Mouse (Mus musculus) A20 (cell line): ENCODE data around the gene Kcnj6.

Source experiments
- DNase-seq: peaks from one replicate; pipeline ENCODE4 v3.0.0-alpha.2; 2011; ENCODE audit warnings: low read depth, low spot score

The Kcnj6 gene

GRCm38 (mm10) chr16:94932702-94933101, 64.8 kb downstream of the Kcnj6 start:
- DNase-seq = no peak

GRCm38 (mm10) chr16:94931343-94932301, 65.9 kb downstream of the Kcnj6 start:
- DNase-seq = no peak

GRCm38 (mm10) chr16:94925364-94925763, 72.1 kb downstream of the Kcnj6 start:
- no peak for DNase-seq

- no peak for DNase-seq
Observed at GRCm38 (mm10) chr16:94919177-94919576, 78.3 kb downstream of the Kcnj6 start.

- no peak for DNase-seq
Observed at GRCm38 (mm10) chr16:94906026-94906425, 91.5 kb downstream of the Kcnj6 start.

- no peak for DNase-seq
Observed at GRCm38 (mm10) chr16:94898832-94899231, 98.7 kb downstream of the Kcnj6 start.

- peak; percentile 55 for DNase-seq
Observed at GRCm38 (mm10) chr16:94892162-94892650, 105.3 kb downstream of the Kcnj6 start.

- DNase-seq = no peak
Observed at GRCm38 (mm10) chr16:94890581-94890980, 106.9 kb downstream of the Kcnj6 start.

- DNase-seq = no peak
Observed at GRCm38 (mm10) chr16:94890056-94890455, 107.4 kb downstream of the Kcnj6 start.

GRCm38 (mm10) chr16:94888554-94888953, 108.9 kb downstream of the Kcnj6 start:
- DNase-seq = no peak

GRCm38 (mm10) chr16:94886398-94886797, 111.1 kb downstream of the Kcnj6 start:
- DNase-seq = no peak

GRCm38 (mm10) chr16:94885062-94885461, 112.4 kb downstream of the Kcnj6 start:
- no peak for DNase-seq

- DNase-seq = no peak
Observed at GRCm38 (mm10) chr16:94883909-94884308, 113.6 kb downstream of the Kcnj6 start.

- no peak for DNase-seq
Observed at GRCm38 (mm10) chr16:94883196-94883595, 114.3 kb downstream of the Kcnj6 start.

GRCm38 (mm10) chr16:94882111-94882510, 115.4 kb downstream of the Kcnj6 start:
- no peak for DNase-seq

- DNase-seq = no peak
Observed at GRCm38 (mm10) chr16:94872614-94873272, 124.8 kb downstream of the Kcnj6 start.

GRCm38 (mm10) chr16:94868354-94868753, 129.1 kb downstream of the Kcnj6 start:
- no peak for DNase-seq

GRCm38 (mm10) chr16:94866300-94866956, 131.1 kb downstream of the Kcnj6 start:
- no peak for DNase-seq

- DNase-seq = peak; percentile 16
Observed at GRCm38 (mm10) chr16:94865796-94866195, 131.7 kb downstream of the Kcnj6 start.

GRCm38 (mm10) chr16:94865101-94865500, 132.4 kb downstream of the Kcnj6 start:
- no peak for DNase-seq

GRCm38 (mm10) chr16:94863475-94863874, 134.0 kb downstream of the Kcnj6 start:
- DNase-seq = no peak

- DNase-seq = no peak
Observed at GRCm38 (mm10) chr16:94855990-94856389, 141.5 kb downstream of the Kcnj6 start.
